Mouse (Mus musculus): Measurements from ENCODE around the gene Zmat5. TPM values are rescaled to one million over a fixed set of nuclear protein-coding genes. Genes with fewer than 3 reads are reported as not detected.

The Zmat5 gene
- polyA plus RNA-seq, 1 experiment from 2014 or later = 59.8 TPM

Other genes with a start within 250 kb of the Zmat5 start
- gene Mtmr3, start 109.8 kb upstream of the Zmat5 start, polyA plus RNA-seq (2014; fragmentation: Nextera tagmentation; extraction: Ambion mirVana) = 13.4 and 26.2 TPM in 2 replicates
- gene Gm11032, start 84.6 kb upstream of the Zmat5 start, polyA plus RNA-seq (2014; fragmentation: Nextera tagmentation; extraction: Ambion mirVana) = not detected in 2 replicates
- gene Ascc2, start 66.9 kb upstream of the Zmat5 start, polyA plus RNA-seq (2014; fragmentation: Nextera tagmentation; extraction: Ambion mirVana) = 20.9 and 36.2 TPM in 2 replicates
- gene Uqcr10, start 336 bp upstream of the Zmat5 start, polyA plus RNA-seq (2014; fragmentation: Nextera tagmentation; extraction: Ambion mirVana) = 800 and 1,083 TPM in 2 replicates
- 0.13 TPM in 1 of 2 replicates, not detected in the other for gene Cabp7, start 42.1 kb downstream of the Zmat5 start, polyA plus RNA-seq (2014; fragmentation: Nextera tagmentation; extraction: Ambion mirVana)
- 21.6 and 48.1 TPM in 2 replicates for gene Nf2, start 144.9 kb downstream of the Zmat5 start, polyA plus RNA-seq (2014; fragmentation: Nextera tagmentation; extraction: Ambion mirVana)
- gene Nipsnap1, start 169.3 kb downstream of the Zmat5 start, polyA plus RNA-seq (2014; fragmentation: Nextera tagmentation; extraction: Ambion mirVana) = 56.4 and 67.4 TPM in 2 replicates
- 39.4 and 47.1 TPM in 2 replicates for gene Thoc5, start 190.6 kb downstream of the Zmat5 start, polyA plus RNA-seq (2014; fragmentation: Nextera tagmentation; extraction: Ambion mirVana)
- gene Nefh, start 243.4 kb downstream of the Zmat5 start, polyA plus RNA-seq (2014; fragmentation: Nextera tagmentation; extraction: Ambion mirVana) = 0.22 and 0.23 TPM in 2 replicates